Mouse (Mus musculus) small intestine, adult 2 months (tissue): Measurements from ENCODE around the gene Rassf8.

Experiments
- CTCF ChIP-seq: fragments of 200-500 bp; IDR thresholded peaks from 2 replicates; pipeline ENCODE4 v1.5.1; 2012; ENCODE audit warnings: low read depth, mild to moderate bottlenecking, control low read depth, inconsistent platforms, low read length, moderate library complexity, mixed read lengths; ENCODE audit not compliant: insufficient replicate concordance, insufficient read length; ENCODE audit errors: extremely low read depth
- POLR2A ChIP-seq: fragments of 200-500 bp; IDR thresholded peaks from 2 replicates; pipeline ENCODE4 v1.6.1; 2012; ENCODE audit warnings: low read depth, mild to moderate bottlenecking, control low read depth, inconsistent platforms, low read length, moderate library complexity

- TF ChIP-seq CTCF (no peak), POLR2A (no peak)
Measured at GRCm38 (mm10) chr6:145861462-145862227, 115.1 kb downstream of the Rassf8 start.
